Mouse (Mus musculus) inflammation-experienced regulatory T-cells, adult 16 weeks (primary cell): ENCODE measurements around the gene Stx5a. TPM values are rescaled to one million over a fixed set of nuclear protein-coding genes. Genes with fewer than 3 reads are reported as not detected.

ENCODE experiments used
- polyA plus RNA-seq: library from polyadenylated mRNA; unstranded; fragments of 100-300 nt; shearing (Covaris generic); gene quantifications from one replicate; pipeline ENCODE4 v1.2.1, GENCODE M21; 2017

Stx5a gene
- 189 TPM for polyA plus RNA-seq

GRCm38 (mm10) chr19:8741243-8741869 lies at the start of gene Stx5a:
Gene Stx5a (plus strand): TSS chr19:8741413.

GRCm38 (mm10) chr19:8722907-8723573 lies 18.2 kb upstream of the Stx5a start, which contains the start of gene Slc3a2:
Gene Slc3a2 (minus strand): TSS chr19:8723369.

GRCm38 (mm10) chr19:8735389-8736159 lies 5.6 kb upstream of the Stx5a start, which contains the start of gene Wdr74:
Gene Wdr74 (plus strand): TSS chr19:8735827.

GRCm38 (mm10) chr19:8740603-8741002 lies 610 bp upstream of the Stx5a start, which contains the start of gene 1700092M07Rik:
Gene 1700092M07Rik (plus strand): TSS chr19:8740718.

GRCm38 (mm10) chr19:8756635-8757387 lies 15.6 kb downstream of the Stx5a start, which contains the start of gene Nxf1:
Gene Nxf1 (plus strand): TSS chr19:8757073.

GRCm38 (mm10) chr19:8770567-8771270 lies 29.5 kb downstream of the Stx5a start, which contains the start of gene Tmem223:
Gene Tmem223 (plus strand): TSS chr19:8770996.

GRCm38 (mm10) chr19:8774086-8774835 lies 33.0 kb downstream of the Stx5a start, which contains the start of gene Tmem179b:
Gene Tmem179b (minus strand): TSS chr19:8774467.

GRCm38 (mm10) chr19:8786008-8786781 lies 45.0 kb downstream of the Stx5a start, which contains the start of gene Taf6l:
Gene Taf6l (minus strand): TSS chr19:8786417.

GRCm38 (mm10) chr19:8798264-8798946 lies 57.2 kb downstream of the Stx5a start, which contains the start of gene Polr2g:
Gene Polr2g (minus strand): TSS chr19:8798577.

GRCm38 (mm10) chr19:8802130-8802821 lies 61.1 kb downstream of the Stx5a start, which contains the start of gene Zbtb3:
Gene Zbtb3 (plus strand): TSS chr19:8802555.

Other genes starting within 250 kb of the Stx5a start
- not detected for gene Slc22a8, start 150.2 kb upstream of the Stx5a start, polyA plus RNA-seq
- gene Slc22a6, start 123.4 kb upstream of the Stx5a start, polyA plus RNA-seq = not detected
- gene Chrm1, start 77.6 kb upstream of the Stx5a start, polyA plus RNA-seq = not detected
- 132 TPM for gene Slc3a2, start 18.0 kb upstream of the Stx5a start, polyA plus RNA-seq
- 88.5 TPM for gene Wdr74, start 5.6 kb upstream of the Stx5a start, polyA plus RNA-seq
- 1.1 TPM for gene 1700092M07Rik, start 695 bp upstream of the Stx5a start, polyA plus RNA-seq
- 324 TPM for gene Nxf1, start 15.7 kb downstream of the Stx5a start, polyA plus RNA-seq
- 107 TPM for gene Tmem223, start 29.6 kb downstream of the Stx5a start, polyA plus RNA-seq
- gene Tmem179b, start 33.1 kb downstream of the Stx5a start, polyA plus RNA-seq = 167 TPM
- gene Taf6l, start 45.0 kb downstream of the Stx5a start, polyA plus RNA-seq = 6.1 TPM
- 172 TPM for gene Polr2g, start 57.2 kb downstream of the Stx5a start, polyA plus RNA-seq
- 4.3 TPM for gene Zbtb3, start 61.1 kb downstream of the Stx5a start, polyA plus RNA-seq
- 57.9 TPM for gene Ttc9c, start 77.9 kb downstream of the Stx5a start, polyA plus RNA-seq
- gene Hnrnpul2, start 78.6 kb downstream of the Stx5a start, polyA plus RNA-seq = 5.4 TPM
- gene AC129217.1, start 88.4 kb downstream of the Stx5a start, polyA plus RNA-seq = not detected
- gene Bscl2, start 96.1 kb downstream of the Stx5a start, polyA plus RNA-seq = 112 TPM
- gene Gng3, start 97.8 kb downstream of the Stx5a start, polyA plus RNA-seq = 0.45 TPM
- not detected for gene Lrrn4cl, start 109.4 kb downstream of the Stx5a start, polyA plus RNA-seq
- 165 TPM for gene Ubxn1, start 130.1 kb downstream of the Stx5a start, polyA plus RNA-seq
- 82.7 TPM for gene Uqcc3, start 139.5 kb downstream of the Stx5a start, polyA plus RNA-seq
- 75.6 TPM for gene Lbhd1, start 142.3 kb downstream of the Stx5a start, polyA plus RNA-seq
- not detected for gene Gm49403, start 142.5 kb downstream of the Stx5a start, polyA plus RNA-seq
- gene 1810009A15Rik, start 147.4 kb downstream of the Stx5a start, polyA plus RNA-seq = 74.5 TPM
- gene Gm49416, start 147.5 kb downstream of the Stx5a start, polyA plus RNA-seq = not detected
- gene Ints5, start 151.6 kb downstream of the Stx5a start, polyA plus RNA-seq = 55.6 TPM
- 145 TPM for gene Ganab, start 156.7 kb downstream of the Stx5a start, polyA plus RNA-seq
- 37.2 TPM for gene B3gat3, start 179.0 kb downstream of the Stx5a start, polyA plus RNA-seq
- 11.8 TPM for gene Rom1, start 187.9 kb downstream of the Stx5a start, polyA plus RNA-seq
- 76.0 TPM for gene Eml3, start 188.1 kb downstream of the Stx5a start, polyA plus RNA-seq
- 248 TPM for gene Mta2, start 200.5 kb downstream of the Stx5a start, polyA plus RNA-seq
- gene Tut1, start 212.4 kb downstream of the Stx5a start, polyA plus RNA-seq = 55.5 TPM
- gene Eef1g, start 225.6 kb downstream of the Stx5a start, polyA plus RNA-seq = 297 TPM
- gene Ahnak, start 247.9 kb downstream of the Stx5a start, polyA plus RNA-seq = 137 TPM